ENCODE assay signal across 22 mouse cellular contexts in the genomic region with DNA sequence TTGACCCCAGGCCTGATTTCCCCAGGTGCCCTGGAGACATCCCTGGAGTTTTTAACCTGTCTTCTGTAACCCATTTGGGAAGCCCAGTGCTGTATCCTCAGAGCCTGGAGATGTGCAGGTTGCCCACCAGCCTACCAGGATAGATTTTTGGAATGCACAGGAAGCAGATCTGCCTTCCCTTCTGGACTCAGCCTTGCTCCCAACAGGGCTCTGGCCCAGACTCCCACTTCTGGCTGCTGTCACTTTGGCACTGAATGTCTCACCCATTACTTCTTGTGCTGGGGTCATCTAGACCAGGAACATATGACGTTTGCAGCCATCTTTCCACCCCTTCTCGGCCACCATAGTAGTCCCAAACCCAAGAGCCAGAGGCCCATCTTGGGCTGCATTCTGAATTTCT. TPM values are rescaled to one million over a fixed set of nuclear protein-coding genes. Genes with fewer than 3 reads are reported as not detected.
A peak's percentile ranks its signal among the peaks of the same experiment; 100 is the strongest.
DNase-seq lines count a peak whose midpoint lies in the region; ATAC-seq and TF ChIP-seq lines count a peak whose summit lies in the region.
"Had no signal": no experiment of that assay in that cellular context is flagged by ENCODE, and none has a peak within 500 bp of the region (broad histone marks: within the 10 kb centered on the region; RNA-seq: fewer than 3 reads in every experiment).

No protein-coding gene starts in this region.

- peaks cover 54% of the 10 kb centered on the region for H3K4me1 ChIP-seq in heart, embryonic 10.5 days
- peaks cover 98% of the 10 kb centered on the region for H3K4me1 ChIP-seq in liver, embryonic 15.5 days (replicated peaks)
- H3K4me1 ChIP-seq in thymus, adult 2 months (replicated peaks; ENCODE audit: control insufficient read depth, insufficient read depth, low read length) = no peaks in the 10 kb centered on the region; the same call in 1 of the 2 replicates

- no peak for DNase-seq in heart, embryonic 10.5 days (ENCODE audit: low spot score)
- no peak for DNase-seq in heart, adult 9 months (ENCODE audit: low spot score in 2 of 2)
- peak; percentile 37 for DNase-seq in cerebellum, adult 8-10 months
- peak; percentile 82 to 85 for DNase-seq in cerebellum, postnatal 14 days
- no peak for DNase-seq in gastrocnemius, adult 8-10 months (ENCODE audit: low spot score in 2 of 2)
- no peak for DNase-seq in thymus, adult 2 months
- DNase-seq: gastrocnemius, postnatal 14 days; heart, adult 18-20 months; heart, postnatal 4 days; kidney, adult 18-20 months; kidney, postnatal 36 days; retina, postnatal 1 day; thymus, postnatal 14 days had no signal

- peak overlapping the region; percentile 51 for H3K9ac ChIP-seq in liver, embryonic 15.5 days
- H3K9ac ChIP-seq: heart, embryonic 15.5 days; stomach, embryonic 15.5 days had no signal

- H3K9me3 ChIP-seq in heart, embryonic 10.5 days = no peaks in the 10 kb centered on the region
- H3K9me3 ChIP-seq in liver, embryonic 15.5 days (replicated peaks) = no peaks in the 10 kb centered on the region
- H3K9me3 ChIP-seq: heart, embryonic 15.5 days; midbrain, embryonic 10.5 days; stomach, embryonic 15.5 days had no signal

- H3K27ac ChIP-seq in heart, embryonic 10.5 days = peak overlapping the region; percentile 49; the same call in 1 of the 2 replicates
- peak overlapping the region; percentile 99 for H3K27ac ChIP-seq in liver, embryonic 15.5 days (replicated peaks)
- H3K27ac ChIP-seq in thymus, adult 2 months (ENCODE audit: control insufficient read depth, insufficient read depth, low read length) = no peak overlapping the region
- H3K27ac ChIP-seq: hindbrain, postnatal 0 days; macrophage; midbrain, embryonic 10.5 days; stomach, embryonic 15.5 days had no signal

- no peak for TF ChIP-seq CTCF in thymus, adult 2 months (IDR thresholded peaks at IDR 0.05; ENCODE audit: borderline replicate concordance, control insufficient read depth, extremely low read depth, insufficient read depth, low read length, poor library complexity)

- TF ChIP-seq POLR2A in thymus, adult 2 months (IDR thresholded peaks at IDR 0.05; ENCODE audit: control insufficient read depth, extremely low read depth, insufficient read depth, low read length, poor library complexity) = no peak

- 86% methylated on average over 2 of the region's 2 CpGs for WGBS in heart, embryonic 10.5 days
- 83% methylated on average over 2 of the region's 2 CpGs for WGBS in liver, embryonic 15.5 days (ENCODE audit: insufficient replicate concordance)
- WGBS in thymus, adult 2 months = 98% methylated on average over 2 of the region's 2 CpGs

- 0 out of 2 replicates have a peak, but pooled peaks cover 6% of the 10 kb centered on the region for H3K36me3 ChIP-seq in heart, embryonic 10.5 days
- H3K36me3 ChIP-seq in liver, embryonic 15.5 days (replicated peaks) = peaks cover 76% of the 10 kb centered on the region
- H3K36me3 ChIP-seq in thymus, adult 2 months (ENCODE audit: control insufficient read depth, insufficient read depth, low read length) = no peaks in the 10 kb centered on the region
- H3K36me3 ChIP-seq: heart, embryonic 15.5 days; stomach, embryonic 15.5 days had no signal

- no peak overlapping the region for H3K4me3 ChIP-seq in heart, embryonic 10.5 days
- H3K4me3 ChIP-seq in liver, embryonic 15.5 days (replicated peaks) = no peak overlapping the region; the same call in 1 of the 2 replicates
- no peak overlapping the region for H3K4me3 ChIP-seq in thymus, adult 2 months (ENCODE audit: control insufficient read depth, insufficient read depth, low read length)
- H3K4me3 ChIP-seq: heart, embryonic 15.5 days; midbrain, embryonic 10.5 days; stomach, embryonic 15.5 days had no signal

- peak overlapping the region; percentile 81 for H3K4me2 ChIP-seq in liver, embryonic 15.5 days
- H3K4me2 ChIP-seq: heart, embryonic 15.5 days; stomach, embryonic 15.5 days had no signal

- no peaks in the 10 kb centered on the region for H3K27me3 ChIP-seq in heart, embryonic 10.5 days (ENCODE audit: insufficient read depth, poor library complexity, severe bottlenecking)
- H3K27me3 ChIP-seq in liver, embryonic 15.5 days = no peaks in the 10 kb centered on the region
- no peaks in the 10 kb centered on the region for H3K27me3 ChIP-seq in thymus, adult 2 months (ENCODE audit: control insufficient read depth, insufficient read depth, low read length)
- H3K27me3 ChIP-seq: heart, embryonic 15.5 days; stomach, embryonic 15.5 days had no signal

- ATAC-seq in liver, embryonic 15.5 days (ENCODE audit: insufficient read depth) = no peak
- ATAC-seq: forebrain, embryonic 14.5 days; hindbrain, postnatal 0 days had no signal

RNA-seq across cellular contexts. Expression of a gene that starts 10.8 kb away (rescaled TPM):
- 31.9 and 39.6 TPM in 2 replicates for polyA plus RNA-seq in heart, embryonic 10.5 days (2016; fragmentation: Nextera tagmentation; extraction: Ambion mirVana)
- polyA plus RNA-seq in liver, embryonic 15.5 days (2015; fragmentation: Nextera tagmentation; extraction: Ambion mirVana) = 73.8 and 78.2 TPM in 2 replicates
- 1 to 10 TPM; 1.6 to 3.4 (median 2.6) TPM for total RNA-seq in gastrocnemius, adult 8-10 months (2022)
- 38.9 and 40.9 TPM in 2 replicates for polyA plus RNA-seq in thymus, adult 2 months (2012; rRNA removed)

RNA-seq across cellular contexts. Expression of a gene that starts 58.7 kb away (rescaled TPM):
- 0.07 and 0.11 TPM in 2 replicates for polyA plus RNA-seq in heart, embryonic 10.5 days (2016; fragmentation: Nextera tagmentation; extraction: Ambion mirVana)
- polyA plus RNA-seq in liver, embryonic 15.5 days (2015; fragmentation: Nextera tagmentation; extraction: Ambion mirVana) = 0.70 and 0.75 TPM in 2 replicates
- not detected for total RNA-seq in gastrocnemius, adult 8-10 months (2022)
- polyA plus RNA-seq in thymus, adult 2 months (2012; rRNA removed) = 0.22 and 0.40 TPM in 2 replicates
- total RNA-seq: adrenal gland, postnatal 4 days; gastrocnemius, postnatal 14 days; heart, adult 18-20 months; heart, postnatal 4 days had no signal
- polyA plus RNA-seq: C2C12, macrophage had no signal

Comparison
In these comparisons a context has a peak if more than half of its experiments do, and no peak if none do; other contexts are left out.
1. DNase-seq: peak in cerebellum, adult 8-10 months (single experiment) and cerebellum, postnatal 14 days (2 of 2); none in heart, embryonic 10.5 days (single experiment), heart, adult 9 months (0 of 2), gastrocnemius, adult 8-10 months (0 of 2) and thymus, adult 2 months (single experiment).